Mouse (Mus musculus): Measurements from ENCODE around the gene Faiml. TPM values are rescaled to one million over a fixed set of nuclear protein-coding genes. Genes with fewer than 3 reads are reported as not detected.

Gene Faiml
- not detected in 2 replicates for polyA plus RNA-seq (2012; rRNA removed; ENCODE audit: low replicate concordance)

DNA sequence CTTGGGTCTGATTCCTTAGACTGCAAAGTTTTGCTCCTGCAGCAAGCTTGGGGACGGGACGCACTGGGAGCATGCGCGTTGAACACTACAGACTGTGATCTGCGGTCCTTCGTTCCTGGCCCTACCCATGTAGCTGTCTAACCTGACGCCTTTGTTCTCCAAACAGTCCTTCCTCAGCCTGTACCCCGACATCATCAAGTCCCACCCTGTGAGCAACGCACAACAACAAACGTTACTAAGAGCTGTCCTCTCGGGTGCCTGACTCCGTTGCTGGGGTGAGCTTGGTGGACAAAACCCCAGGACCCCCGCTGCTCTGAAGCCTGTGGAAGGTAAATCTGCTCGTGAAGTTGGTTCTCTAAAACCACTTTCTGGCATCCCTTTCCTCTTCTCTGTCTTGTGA is at the start of gene Faiml:
TSS of gene Faiml (minus strand) at position 101 of the 400 bp plus-strand sequence.

DNA sequence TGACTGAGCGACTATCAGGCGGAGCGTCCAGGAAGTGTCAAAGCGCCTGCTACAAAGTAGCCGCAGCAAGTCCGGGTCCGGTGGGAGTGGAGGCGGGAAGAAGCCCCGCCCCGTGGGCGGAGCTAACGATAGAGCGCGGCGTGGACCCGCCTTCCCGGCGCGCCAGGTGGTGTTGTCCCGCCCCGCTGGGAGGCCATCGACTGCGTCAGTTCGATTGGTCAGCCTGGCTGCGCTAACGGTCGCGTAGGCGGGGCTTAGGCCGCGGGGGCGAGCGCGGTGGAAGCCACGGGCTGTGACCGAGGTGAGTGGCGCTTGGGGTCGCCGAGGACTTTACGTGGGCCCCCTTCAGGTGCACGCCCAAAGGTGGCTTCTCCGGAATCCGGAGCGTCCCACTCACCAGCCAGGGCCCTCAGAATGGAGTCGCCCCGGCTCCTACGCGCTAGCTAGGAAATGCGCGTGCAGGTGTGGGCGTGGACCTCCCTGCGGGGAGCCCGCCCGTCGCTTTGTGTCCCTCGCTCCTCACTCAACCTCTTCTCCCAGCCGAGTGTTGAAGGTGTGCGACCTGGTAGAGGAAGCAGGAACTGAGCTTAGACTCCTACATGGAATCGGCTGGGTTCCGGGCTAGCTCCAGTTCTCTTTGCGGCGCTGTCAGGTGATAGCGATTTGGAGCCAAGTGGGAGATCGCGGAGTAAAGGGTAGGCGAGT is 6.3 kb upstream of the Faiml start, which contains the start of gene Cep70:
TSS of gene Cep70 (plus strand) at position 178 of the 705 bp plus-strand sequence.

Other genes with a start within 250 kb of the Faiml start
- gene Gm1123, start 201.5 kb downstream of the Faiml start, polyA plus RNA-seq (2012; rRNA removed; ENCODE audit: low replicate concordance), result 0.08 TPM in 1 of 2 replicates, not detected in the other
- 9.7 and 13.2 TPM in 2 replicates for gene Pik3cb, start 96.6 kb downstream of the Faiml start, polyA plus RNA-seq (2012; rRNA removed; ENCODE audit: low replicate concordance)
- gene Cep70, start 6.1 kb upstream of the Faiml start, polyA plus RNA-seq (2012; rRNA removed; ENCODE audit: low replicate concordance), result 3.6 and 10.4 TPM in 2 replicates
- gene Esyt3, start 121.3 kb upstream of the Faiml start, polyA plus RNA-seq (2012; rRNA removed; ENCODE audit: low replicate concordance), result 0.52 and 6.4 TPM in 2 replicates
- gene Mras, start 200.1 kb upstream of the Faiml start, polyA plus RNA-seq (2012; rRNA removed; ENCODE audit: low replicate concordance), result 17.6 and 60.7 TPM in 2 replicates
- gene Nme9, start 214.2 kb upstream of the Faiml start, polyA plus RNA-seq (2012; rRNA removed; ENCODE audit: low replicate concordance), result not detected in 2 replicates